Comparison of ENCODE assay signal across 9 mouse cellular contexts in the genomic region with DNA sequence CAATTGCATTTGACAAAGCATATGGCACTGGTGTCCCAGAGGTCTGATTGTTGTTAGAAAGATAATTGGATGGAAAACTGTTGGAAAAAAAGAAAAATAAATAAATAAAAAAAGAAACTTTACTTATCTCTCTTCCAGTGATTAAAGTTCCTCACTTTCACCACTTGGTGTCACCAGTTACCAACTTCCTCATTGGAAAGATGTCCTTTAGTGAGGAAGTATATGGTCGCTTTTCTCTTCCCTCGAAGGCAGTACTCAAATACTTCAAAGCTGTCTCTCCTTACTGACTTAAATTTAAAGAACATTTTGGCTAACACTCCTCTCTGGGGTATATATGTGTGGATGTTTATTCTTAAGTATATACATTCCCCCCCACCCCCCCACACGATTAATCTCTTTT. TPM values are rescaled to one million over a fixed set of nuclear protein-coding genes. Genes with fewer than 3 reads are reported as not detected.
DNase-seq lines count a peak whose midpoint lies in the region; ATAC-seq and TF ChIP-seq lines count a peak whose summit lies in the region.
"Had no signal": no experiment of that assay in that cellular context is flagged by ENCODE, and none has a peak within 500 bp of the region (broad histone marks: within the 10 kb centered on the region; RNA-seq: fewer than 3 reads in every experiment).

No protein-coding gene starts in this region.

- no peak overlapping the region for H3K27ac ChIP-seq in embryonic facial prominence, embryonic 11.5 days (replicated peaks; ENCODE audit: low read depth, low read length)
- no peak overlapping the region for H3K27ac ChIP-seq in embryonic facial prominence, embryonic 10.5 days (replicated peaks)
- H3K27ac ChIP-seq in intestine, postnatal 0 days (ENCODE audit: low read depth, low read length) = no peak overlapping the region
- H3K27ac ChIP-seq in kidney, embryonic 16.5 days (ENCODE audit: low read length) = no peak overlapping the region

- H3K4me3 ChIP-seq in embryonic facial prominence, embryonic 11.5 days (ENCODE audit: low read depth, low read length) = no peak overlapping the region
- no peak overlapping the region for H3K4me3 ChIP-seq in embryonic facial prominence, embryonic 10.5 days
- no peak overlapping the region for H3K4me3 ChIP-seq in intestine, postnatal 0 days (ENCODE audit: low read depth, low read length)
- H3K4me3 ChIP-seq in kidney, embryonic 16.5 days (ENCODE audit: low read length) = no peak overlapping the region
- H3K4me3 ChIP-seq: megakaryocyte, embryonic 14.5 days had no signal

- H3K36me3 ChIP-seq in embryonic facial prominence, embryonic 11.5 days (replicated peaks; ENCODE audit: control insufficient read depth, insufficient read depth, low read depth, low read length) = no peaks in the 10 kb centered on the region
- H3K36me3 ChIP-seq in embryonic facial prominence, embryonic 10.5 days (replicated peaks) = peaks cover 58% of the 10 kb centered on the region
- peaks cover 60% of the 10 kb centered on the region for H3K36me3 ChIP-seq in intestine, postnatal 0 days (ENCODE audit: control insufficient read depth, insufficient read depth)
- H3K36me3 ChIP-seq in kidney, embryonic 16.5 days (ENCODE audit: insufficient read depth, low read length) = peaks cover 50% of the 10 kb centered on the region

- ATAC-seq in embryonic facial prominence, embryonic 11.5 days (replicated peaks; ENCODE audit: insufficient number of reproducible peaks, low FRiP score, low TSS enrichment, low read depth) = no peak
- ATAC-seq in intestine, postnatal 0 days = no peak
- no peak for ATAC-seq in kidney, embryonic 16.5 days (ENCODE audit: low FRiP score, low TSS enrichment)

- TF ChIP-seq CTCF in intestine, postnatal 0 days (IDR thresholded peaks at IDR 0.05; ENCODE audit: low read depth) = peak; percentile 80

- no peaks in the 10 kb centered on the region for H3K27me3 ChIP-seq in embryonic facial prominence, embryonic 11.5 days (ENCODE audit: control insufficient read depth, insufficient read depth, low read length)
- no peaks in the 10 kb centered on the region for H3K27me3 ChIP-seq in embryonic facial prominence, embryonic 10.5 days (replicated peaks; ENCODE audit: low read depth, poor library complexity, severe bottlenecking)
- H3K27me3 ChIP-seq in intestine, postnatal 0 days (replicated peaks; ENCODE audit: control insufficient read depth, insufficient read depth, low read length) = no peaks in the 10 kb centered on the region
- no peaks in the 10 kb centered on the region for H3K27me3 ChIP-seq in kidney, embryonic 16.5 days (ENCODE audit: insufficient read depth, low read length)
- H3K27me3 ChIP-seq: megakaryocyte, embryonic 14.5 days had no signal

- no peak overlapping the region for H3K4me2 ChIP-seq in embryonic facial prominence, embryonic 11.5 days (ENCODE audit: low read depth, low read length)
- no peak overlapping the region for H3K4me2 ChIP-seq in intestine, postnatal 0 days (replicated peaks; ENCODE audit: low read depth)
- H3K4me2 ChIP-seq in kidney, embryonic 16.5 days (replicated peaks; ENCODE audit: low read depth, low read length) = no peak overlapping the region

- H3K9ac ChIP-seq in embryonic facial prominence, embryonic 11.5 days (replicated peaks; ENCODE audit: low read length) = no peak overlapping the region
- H3K9ac ChIP-seq in intestine, postnatal 0 days (ENCODE audit: low read depth, low read length) = no peak overlapping the region
- no peak overlapping the region for H3K9ac ChIP-seq in kidney, embryonic 16.5 days (replicated peaks; ENCODE audit: low read length)

- H3K4me1 ChIP-seq in embryonic facial prominence, embryonic 11.5 days (ENCODE audit: control insufficient read depth, insufficient read depth, low read length) = no peaks in the 10 kb centered on the region
- peaks cover 6% of the 10 kb centered on the region for H3K4me1 ChIP-seq in embryonic facial prominence, embryonic 10.5 days
- H3K4me1 ChIP-seq in intestine, postnatal 0 days (replicated peaks; ENCODE audit: control insufficient read depth, insufficient read depth, low read length) = no peaks in the 10 kb centered on the region
- H3K4me1 ChIP-seq in kidney, embryonic 16.5 days (ENCODE audit: insufficient read depth, low read length) = peaks cover 9% of the 10 kb centered on the region; the same call in 1 of the 2 replicates

- H3K9me3 ChIP-seq in embryonic facial prominence, embryonic 11.5 days (replicated peaks; ENCODE audit: control insufficient read depth, low read length) = no peaks in the 10 kb centered on the region
- no peaks in the 10 kb centered on the region for H3K9me3 ChIP-seq in embryonic facial prominence, embryonic 10.5 days
- H3K9me3 ChIP-seq in intestine, postnatal 0 days (ENCODE audit: control insufficient read depth) = no peaks in the 10 kb centered on the region
- H3K9me3 ChIP-seq in kidney, embryonic 16.5 days (ENCODE audit: low read length) = no peaks in the 10 kb centered on the region
- H3K9me3 ChIP-seq: megakaryocyte, embryonic 14.5 days had no signal

- peak; percentile 57 for DNase-seq in embryonic facial prominence, embryonic 11.5 days (ENCODE audit: low spot score)
- no peak for DNase-seq in embryonic facial prominence, embryonic 10.5 days (ENCODE audit: low spot score)
- DNase-seq in 3T3-L1 (ENCODE audit: low read depth, low spot score) = peak; percentile 68
- peak; percentile 65 for DNase-seq in brain, adult 2 months (ENCODE audit: low read depth, low spot score)
- DNase-seq in c-Kit-positive CD71-positive TER-119-positive erythroid progenitor cells, embryonic 14.5 days (ENCODE audit: low spot score) = no peak
- DNase-seq in adrenal gland, postnatal 36 days = no peak

- 68% methylated on average over 3 of the region's 3 CpGs for WGBS in embryonic facial prominence, embryonic 11.5 days
- WGBS in embryonic facial prominence, embryonic 10.5 days = 74% methylated on average over 3 of the region's 3 CpGs
- WGBS in intestine, postnatal 0 days = 50% methylated on average over 3 of the region's 3 CpGs
- 46% methylated on average over 3 of the region's 3 CpGs for WGBS in kidney, embryonic 16.5 days

RNA-seq across cellular contexts. Expression of gene Sh3glb1, which starts 28.1 kb away (rescaled TPM):
- 87.9 and 88.3 TPM in 2 replicates for polyA plus RNA-seq in embryonic facial prominence, embryonic 11.5 days (2014; fragmentation: Nextera tagmentation; extraction: Ambion mirVana)
- polyA plus RNA-seq in embryonic facial prominence, embryonic 10.5 days (2016; fragmentation: Nextera tagmentation; extraction: Ambion mirVana) = 65.7 and 68.5 TPM in 2 replicates
- 158 and 161 TPM in 2 replicates for polyA plus RNA-seq in intestine, postnatal 0 days (2015; fragmentation: Nextera tagmentation; extraction: Ambion mirVana)
- total RNA-seq in adrenal gland, postnatal 36 days (2021) = 100 to 1,000 TPM; 187 to 216 TPM
- 87.8 and 94.9 TPM in 2 replicates for polyA plus RNA-seq in kidney, embryonic 16.5 days (2015; fragmentation: Nextera tagmentation; extraction: Ambion mirVana)

Comparison
In these comparisons a context has a peak if more than half of its experiments do, and no peak if none do; other contexts are left out.
1. DNase-seq: peak in embryonic facial prominence, embryonic 11.5 days (single experiment), 3T3-L1 (single experiment) and brain, adult 2 months (single experiment); none in embryonic facial prominence, embryonic 10.5 days (single experiment), c-Kit-positive CD71-positive TER-119-positive erythroid progenitor cells, embryonic 14.5 days (single experiment) and adrenal gland, postnatal 36 days (0 of 2).